Mouse (Mus musculus) MEL (cell line): Measurements from ENCODE around the gene Frmd4b. TPM values are rescaled to one million over a fixed set of nuclear protein-coding genes. Genes with fewer than 3 reads are reported as not detected.

Experiments
- DNase-seq: peaks from one replicate; pipeline ENCODE4 v3.0.0; 2011; ENCODE audit warnings: low read depth, low spot score
- H3K27ac ChIP-seq: 2 replicates; pipeline ENCODE4 v1.5.1; 2012; ENCODE audit warnings: low read depth, mild to moderate bottlenecking, control low read depth, low read length, moderate library complexity; ENCODE audit not compliant: control insufficient read depth
- H3K27me3 ChIP-seq, 2 experiments: fragments of 150-350 bp in 1 of 2; sonication (generic) in 1 of 2; 2 replicates each; pipeline ENCODE4 v1.6.1; 2012; ENCODE audit warnings: low read length in 2 of 2, mild to moderate bottlenecking in 2 of 2, improper control_type of control experiment in 1 of 2, moderate library complexity in 1 of 2; ENCODE audit not compliant: insufficient read depth in 2 of 2, control insufficient read depth in 1 of 2
- H3K36me3 ChIP-seq, 2 experiments: 2 replicates each; pipeline ENCODE4 v1.6.1; 2012 to 2014; ENCODE audit warnings: low read length in 2 of 2, improper control_type of control experiment in 1 of 2, inconsistent platforms in 1 of 2, mild to moderate bottlenecking in 1 of 2; ENCODE audit not compliant: insufficient read depth in 2 of 2, control insufficient read depth in 1 of 2
- H3K4me1 ChIP-seq, 2 experiments: fragments of 150-350 bp in 1 of 2; sonication (generic) in 1 of 2; 2 replicates each; pipeline ENCODE4 v1.6.1; 2012; ENCODE audit warnings: low read length in 2 of 2, improper control_type of control experiment in 1 of 2, mild to moderate bottlenecking in 1 of 2; ENCODE audit not compliant: insufficient read depth in 2 of 2, control insufficient read depth in 1 of 2
- H3K4me3 ChIP-seq, 2 experiments: fragments of 150-350 bp in 1 of 2; sonication (generic) in 1 of 2; 2 replicates each; pipeline ENCODE4 v1.5.1; 2012; ENCODE audit warnings: low read depth in 2 of 2, low read length in 2 of 2, mild to moderate bottlenecking in 2 of 2, moderate library complexity in 2 of 2, control low read depth in 1 of 2, improper control_type of control experiment in 1 of 2; ENCODE audit not compliant: control insufficient read depth in 1 of 2, insufficient read depth in 1 of 2
- H3K79me2 ChIP-seq: 2 replicates; pipeline ENCODE4 v1.6.1; 2012; ENCODE audit warnings: mild to moderate bottlenecking, low read length, moderate library complexity; ENCODE audit not compliant: control insufficient read depth, poor library complexity, insufficient read depth
- H3K9ac ChIP-seq: 2 replicates; pipeline ENCODE4 v1.6.1; 2012; ENCODE audit warnings: low read depth, mild to moderate bottlenecking, control low read depth, low read length, moderate library complexity; ENCODE audit not compliant: control insufficient read depth, poor library complexity, severe bottlenecking
- H3K9me3 ChIP-seq: fragments of 150-350 bp; sonication (generic); replicated peaks from 2 replicates; pipeline ENCODE4 v1.6.1; 2012; ENCODE audit warnings: mild to moderate bottlenecking, low read length, improper control_type of control experiment, moderate library complexity; ENCODE audit not compliant: insufficient read depth
- CTCF ChIP-seq, 3 experiments: IDR thresholded peaks in 2 of 3; conservative IDR thresholded peaks in 1 of 3; 2 replicates each; pipeline ENCODE4 v1.5.1; 2011 to 2012; ENCODE audit warnings: low read length in 3 of 3, low read depth in 2 of 3, mild to moderate bottlenecking in 2 of 3, improper control_type of control experiment in 1 of 3, inconsistent platforms in 1 of 3, mixed read lengths in 1 of 3, moderate library complexity in 1 of 3; ENCODE audit not compliant: control insufficient read depth in 1 of 3, insufficient read depth in 1 of 3, poor library complexity in 1 of 3, severe bottlenecking in 1 of 3
- E2F4 ChIP-seq: IDR thresholded peaks from 2 replicates; pipeline ENCODE4 v1.6.1; 2011; ENCODE audit warnings: low read depth, low read length, improper control_type of control experiment, borderline replicate concordance
- HCFC1 ChIP-seq: IDR thresholded peaks from 2 replicates; pipeline ENCODE4 v1.6.1; 2012; ENCODE audit warnings: low read depth, mild to moderate bottlenecking, inconsistent platforms, low read length, improper control_type of control experiment, moderate library complexity
- JUND ChIP-seq: IDR thresholded peaks from 2 replicates; pipeline ENCODE4 v1.6.1; 2011; ENCODE audit warnings: low read depth, mild to moderate bottlenecking, improper control_type of control experiment, low read length
- KAT2A ChIP-seq: conservative IDR thresholded peaks from 2 replicates; pipeline ENCODE4 v1.6.1; 2012; ENCODE audit warnings: low read depth, low read length, improper control_type of control experiment, inconsistent platforms
- MAFK ChIP-seq: IDR thresholded peaks from 2 replicates; pipeline ENCODE4 v1.6.1; 2011; ENCODE audit warnings: low read depth, mild to moderate bottlenecking, low read length, improper control_type of control experiment, borderline replicate concordance
- MAX ChIP-seq: IDR thresholded peaks from 2 replicates; pipeline ENCODE4 v1.6.1; 2011; ENCODE audit warnings: low read length, improper control_type of control experiment
- MAZ ChIP-seq: IDR thresholded peaks from 2 replicates; pipeline ENCODE4 v1.6.1; 2012; ENCODE audit warnings: low read depth, mild to moderate bottlenecking, inconsistent platforms, low read length, improper control_type of control experiment
- MEF2A ChIP-seq: IDR thresholded peaks from 2 replicates; pipeline ENCODE4 v1.6.1; 2014; ENCODE audit warnings: low read depth, mild to moderate bottlenecking, inconsistent platforms, low read length, improper control_type of control experiment; ENCODE audit not compliant: poor library complexity, insufficient replicate concordance, severe bottlenecking; ENCODE audit errors: extremely low read depth
- MYB ChIP-seq: IDR thresholded peaks from 2 replicates; pipeline ENCODE4 v1.6.1; 2011; ENCODE audit warnings: mild to moderate bottlenecking, low read depth, low read length, improper control_type of control experiment
- MYC ChIP-seq: IDR thresholded peaks from 2 replicates; pipeline ENCODE4 v1.6.1; 2011; ENCODE audit warnings: low read depth, mild to moderate bottlenecking, low read length, improper control_type of control experiment, moderate library complexity
- NRF1 ChIP-seq: IDR thresholded peaks from 2 replicates; pipeline ENCODE4 v1.6.1; 2014; ENCODE audit warnings: low read depth, mild to moderate bottlenecking, inconsistent platforms, low read length, improper control_type of control experiment, moderate library complexity; ENCODE audit not compliant: poor library complexity, insufficient read depth, severe bottlenecking
- RAD21 ChIP-seq: IDR thresholded peaks from 2 replicates; pipeline ENCODE4 v1.6.1; 2011; ENCODE audit warnings: mild to moderate bottlenecking, low read depth, low read length, improper control_type of control experiment
- RCOR1 ChIP-seq: IDR thresholded peaks from 2 replicates; pipeline ENCODE4 v1.6.1; 2012; ENCODE audit warnings: low read depth, mild to moderate bottlenecking, inconsistent platforms, low read length, improper control_type of control experiment
- SIN3A ChIP-seq: IDR thresholded peaks from 2 replicates; pipeline ENCODE4 v1.6.1; 2012; ENCODE audit warnings: low read length, improper control_type of control experiment, inconsistent platforms
- SMC3 ChIP-seq: IDR thresholded peaks from 2 replicates; pipeline ENCODE4 v1.6.1; 2011; ENCODE audit warnings: low read depth, low read length, improper control_type of control experiment
- TAL1 ChIP-seq: IDR thresholded peaks from 2 replicates; pipeline ENCODE4 v1.6.1; 2012; ENCODE audit warnings: mild to moderate bottlenecking, inconsistent platforms, low read length, moderate library complexity, mixed read lengths
- TBP ChIP-seq: IDR thresholded peaks from 2 replicates; pipeline ENCODE4 v1.8.0; 2011; ENCODE audit warnings: low read depth, low read length, improper control_type of control experiment
- TCF12 ChIP-seq: IDR thresholded peaks from 2 replicates; pipeline ENCODE4 v1.6.1; 2014; ENCODE audit warnings: low read depth, mild to moderate bottlenecking, inconsistent platforms, low read length, improper control_type of control experiment, moderate library complexity
- ZC3H11A ChIP-seq: IDR thresholded peaks from 2 replicates; pipeline ENCODE4 v1.6.1; 2012; ENCODE audit warnings: low read depth, mild to moderate bottlenecking, inconsistent platforms, low read length, improper control_type of control experiment
- polyA plus RNA-seq, 2 experiments: library from polyadenylated mRNA; stranded (reverse) in 1 of 2; unstranded in 1 of 2; fragments of >175 nt in 1 of 2; fragments of >200 nt in 1 of 2; gene quantifications; 2 replicates each; pipeline versions ENCODE4 v1.2.1 to v1.2.4; 2012; ENCODE audit warnings: low replicate concordance in 2 of 2, low read depth in 1 of 2; ENCODE audit not compliant: insufficient read length in 2 of 2, insufficient read depth in 1 of 2, missing spikeins in 1 of 2
- total RNA-seq: library from RNA; depleted of rRNA; stranded (reverse); fragments of 300-350 nt; gene quantifications from 2 replicates; pipeline ENCODE4 v1.2.3, GENCODE M21; 2012

Gene Frmd4b
- total and polyA plus RNA-seq, 3 experiments = 0.18 TPM; not detected in 2

DNA sequence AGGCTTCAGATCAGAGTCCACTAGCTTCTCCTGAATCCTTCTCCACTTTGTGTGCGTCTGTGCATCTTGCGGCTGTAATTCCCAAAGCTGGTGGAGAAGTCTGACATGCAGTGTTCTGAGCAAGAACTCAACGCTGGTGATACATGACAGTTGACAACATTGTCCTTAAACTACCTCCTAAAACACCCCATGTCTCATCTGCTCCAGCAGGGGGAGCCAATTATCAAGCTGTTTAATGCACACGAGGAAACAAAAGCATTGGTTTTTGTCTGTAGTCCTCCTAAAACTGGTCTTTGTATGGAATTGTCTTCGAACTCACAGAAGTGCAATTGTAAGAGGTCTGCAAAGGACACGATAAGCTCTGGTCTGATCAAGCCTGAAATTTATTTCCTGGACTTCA, 366.4 kb downstream of the Frmd4b start:
- H3K79me2 ChIP-seq = no peaks in the 10 kb centered on the region
- H3K27ac ChIP-seq = no peak overlapping the region
- no peaks in the 10 kb centered on the region for H3K36me3 ChIP-seq
- H3K27me3 ChIP-seq = peaks cover 0 to 1% of the 10 kb centered on the region in 2 experiments; a peak in 1 of 4 replicates
- no peak overlapping the region for H3K4me3 ChIP-seq
- TF ChIP-seq HCFC1 = no peak
- no peak for TF ChIP-seq RCOR1
- TF ChIP-seq NRF1 = no peak
- peak; percentile 70 for TF ChIP-seq RAD21
- TF ChIP-seq JUND = no peak
- TF ChIP-seq MYB = no peak
- peak; percentile 47 to 84 (median 84) for TF ChIP-seq CTCF (IDR thresholded peaks at IDR 0.05 in 2 of 3, conservative IDR thresholded peaks at IDR 0.05 in 1 of 3; ENCODE audit: control insufficient read depth in 1 of 3, insufficient read depth in 1 of 3, low read depth in 2 of 3, low read length in 3 of 3, poor library complexity in 1 of 3, severe bottlenecking in 1 of 3)
- TF ChIP-seq ZC3H11A = peak; percentile 69
- 0 out of 2 replicates have a peak, but pooled peaks have one; percentile 15 for TF ChIP-seq SIN3A
- peak; percentile 78 for TF ChIP-seq SMC3
- TF ChIP-seq E2F4 = no peak
- no peak for TF ChIP-seq TBP
- TF ChIP-seq TAL1 = no peak
- TF ChIP-seq MAZ = no peak
- TF ChIP-seq MEF2A = no peak
- 0 out of 2 replicates have a peak, but pooled peaks have one; percentile 33 for TF ChIP-seq MYC
- TF ChIP-seq KAT2A = no peak
- peak; percentile 25; the same call in 1 of the 2 replicates for TF ChIP-seq MAX
- no peak for TF ChIP-seq TCF12
- DNase-seq = peak; percentile 70
- H3K9me3 ChIP-seq = no peaks in the 10 kb centered on the region
- H3K9ac ChIP-seq = no peak overlapping the region
- H3K4me1 ChIP-seq = no peaks in the 10 kb centered on the region

DNA sequence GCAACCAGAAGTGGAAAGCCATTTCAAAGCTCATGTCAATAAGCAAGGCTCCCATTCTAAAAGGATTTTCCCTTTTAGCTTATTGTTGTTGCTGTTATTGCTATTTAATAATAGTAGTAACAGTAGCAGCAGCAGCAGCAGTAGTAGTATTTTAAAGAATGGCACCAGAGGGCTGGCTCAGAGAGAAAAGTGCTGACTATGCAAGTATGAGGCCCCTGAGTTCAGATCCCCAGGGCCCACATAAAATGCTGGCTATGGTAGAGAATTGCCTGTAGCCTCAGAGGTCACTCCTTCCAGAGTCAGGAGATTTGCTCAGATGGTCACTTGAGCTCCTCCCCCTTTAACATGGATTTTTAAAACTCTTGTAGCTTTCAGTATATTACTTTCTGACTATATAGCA, 372.1 kb downstream of the Frmd4b start:
- Histone ChIP-seq H3K9me3 (no peaks in the 10 kb centered on the region), H3K79me2 (no peaks in the 10 kb centered on the region)
- TF ChIP-seq MAFK (peak; percentile 57; the same call in 1 of the 2 replicates), TCF12 (no peak)
- TF ChIP-seq, all 39 proteins: peak for 1
- no peak overlapping the region for H3K27ac ChIP-seq
- H3K9ac ChIP-seq = no peak overlapping the region
- H3K27me3 ChIP-seq = peaks cover 0 to 1% of the 10 kb centered on the region in 2 experiments; a peak in 1 of 4 replicates
- H3K4me1 ChIP-seq = no peaks in the 10 kb centered on the region
- DNase-seq = no peak
- no peaks in the 10 kb centered on the region for H3K36me3 ChIP-seq
- H3K4me3 ChIP-seq = no peak overlapping the region
